ENCODE assay signal across 9 mouse cellular contexts in genomic region chr11:57786616-57787418, GRCm38 (mm10). TPM values are rescaled to one million over a fixed set of nuclear protein-coding genes. Genes with fewer than 3 reads are reported as not detected.
A peak's percentile ranks its signal among the peaks of the same experiment; 100 is the strongest.
DNase-seq lines count a peak whose midpoint lies in the region; ATAC-seq lines count a peak whose summit lies in the region.
"Had no signal": no experiment of that assay in that cellular context is flagged by ENCODE, and none has a peak within 500 bp of the region (broad histone marks: within the 10 kb centered on the region; RNA-seq: fewer than 3 reads in every experiment).

No protein-coding gene starts in this region.

- DNase-seq in gastrocnemius, postnatal 10 days = peak; percentile 41
- no peak for DNase-seq in gastrocnemius, adult 8-10 months (ENCODE audit: low spot score in 2 of 2)
- peak; percentile 55 for DNase-seq in cerebellum, adult 11-12 months
- no peak for DNase-seq in limb, embryonic 10.5 days (ENCODE audit: low spot score)
- DNase-seq in right cerebral cortex, adult 18-20 months = peak; percentile 65
- no peak for DNase-seq in spleen, postnatal 10 days (ENCODE audit: low spot score in 2 of 2)

- peaks cover 15% of the 10 kb centered on the region for H3K4me1 ChIP-seq in forebrain, embryonic 13.5 days
- peaks cover 18% of the 10 kb centered on the region for H3K4me1 ChIP-seq in kidney, embryonic 14.5 days (ENCODE audit: control insufficient read depth, insufficient read depth, low read length)
- peaks cover 21% of the 10 kb centered on the region for H3K4me1 ChIP-seq in limb, embryonic 10.5 days

- no peaks in the 10 kb centered on the region for H3K9me3 ChIP-seq in forebrain, embryonic 13.5 days (replicated peaks)
- H3K9me3 ChIP-seq in kidney, embryonic 14.5 days (ENCODE audit: control insufficient read depth, low read length) = no peaks in the 10 kb centered on the region
- H3K9me3 ChIP-seq in limb, embryonic 10.5 days (replicated peaks) = no peaks in the 10 kb centered on the region

- H3K27ac ChIP-seq in forebrain, embryonic 13.5 days = peak overlapping the region; percentile 42
- 0 out of 2 replicates have a peak overlapping the region, but pooled peaks have one; percentile 11 for H3K27ac ChIP-seq in kidney, embryonic 14.5 days (ENCODE audit: low read depth, low read length)
- H3K27ac ChIP-seq in limb, embryonic 10.5 days = peak overlapping the region; percentile 62

- H3K4me2 ChIP-seq in forebrain, embryonic 13.5 days = peak overlapping the region; percentile 25; the same call in 1 of the 2 replicates
- no peak overlapping the region for H3K4me2 ChIP-seq in kidney, embryonic 14.5 days (replicated peaks; ENCODE audit: low read depth, low read length)

- peak overlapping the region; percentile 14; the same call in 1 of the 2 replicates for H3K9ac ChIP-seq in forebrain, embryonic 13.5 days
- H3K9ac ChIP-seq in kidney, embryonic 14.5 days (ENCODE audit: low read depth, low read length) = no peak overlapping the region

- 20% methylated on average over 18 of the region's 18 CpGs for WGBS in forebrain, embryonic 13.5 days
- WGBS in kidney, embryonic 14.5 days = 28% methylated on average over 18 of the region's 18 CpGs
- WGBS in limb, embryonic 10.5 days = 61% methylated on average over 18 of the region's 18 CpGs

- H3K4me3 ChIP-seq in forebrain, embryonic 13.5 days = no peak overlapping the region
- no peak overlapping the region for H3K4me3 ChIP-seq in kidney, embryonic 14.5 days (ENCODE audit: low read length)
- H3K4me3 ChIP-seq in limb, embryonic 10.5 days = no peak overlapping the region

- peak; percentile 57 for ATAC-seq in forebrain, embryonic 13.5 days
- peak; percentile 39; the same call in 1 of the 2 replicates for ATAC-seq in kidney, embryonic 14.5 days (ENCODE audit: low FRiP score, low TSS enrichment)

- peaks cover 31% of the 10 kb centered on the region for H3K27me3 ChIP-seq in forebrain, embryonic 13.5 days
- H3K27me3 ChIP-seq in kidney, embryonic 14.5 days (ENCODE audit: control insufficient read depth, insufficient read depth, low read length) = no peaks in the 10 kb centered on the region
- peaks cover 16% of the 10 kb centered on the region for H3K27me3 ChIP-seq in limb, embryonic 10.5 days (ENCODE audit: low read depth, poor library complexity, severe bottlenecking)

- H3K36me3 ChIP-seq in forebrain, embryonic 13.5 days (ENCODE audit: poor library complexity, severe bottlenecking) = peaks cover 1% of the 10 kb centered on the region; the same call in 1 of the 2 replicates
- no peaks in the 10 kb centered on the region for H3K36me3 ChIP-seq in kidney, embryonic 14.5 days (ENCODE audit: control insufficient read depth, insufficient read depth, low read length)
- H3K36me3 ChIP-seq in limb, embryonic 10.5 days = peaks cover 13% of the 10 kb centered on the region; the same call in 1 of the 2 replicates

RNA-seq across cellular contexts. Expression of gene Sap30l, which starts 14.6 kb away (rescaled TPM):
- total RNA-seq in gastrocnemius, postnatal 10 days (2021) = 10 to 100 TPM; 28.2 to 29.8 TPM
- total RNA-seq in gastrocnemius, adult 8-10 months (2022) = 10 to 100 TPM; 47.2 to 59.8 (median 55.3) TPM
- polyA plus RNA-seq in forebrain, embryonic 13.5 days (2015; fragmentation: Nextera tagmentation; extraction: Ambion mirVana) = 6.8 and 7.4 TPM in 2 replicates
- 15.0 and 19.0 TPM in 2 replicates for polyA plus RNA-seq in kidney, embryonic 14.5 days (2014; fragmentation: Nextera tagmentation; extraction: Ambion mirVana)
- 11.2 and 12.4 TPM in 2 replicates for polyA plus RNA-seq in limb, embryonic 10.5 days (2016; fragmentation: Nextera tagmentation; extraction: Ambion mirVana)

RNA-seq across cellular contexts. Expression of gene Hand1, which starts 45.8 kb away (rescaled TPM):
- not detected for total RNA-seq in gastrocnemius, postnatal 10 days (2021)
- total RNA-seq in gastrocnemius, adult 8-10 months (2022) = not detected
- polyA plus RNA-seq in forebrain, embryonic 13.5 days (2015; fragmentation: Nextera tagmentation; extraction: Ambion mirVana) = not detected in 2 replicates
- polyA plus RNA-seq in kidney, embryonic 14.5 days (2014; fragmentation: Nextera tagmentation; extraction: Ambion mirVana) = not detected in 2 replicates
- polyA plus RNA-seq in limb, embryonic 10.5 days (2016; fragmentation: Nextera tagmentation; extraction: Ambion mirVana) = 3.3 and 8.5 TPM in 2 replicates
- total RNA-seq: gastrocnemius, postnatal 4 days had no signal

Comparison
In these comparisons a context has a peak if more than half of its experiments do, and no peak if none do; other contexts are left out.
1. DNase-seq: peak in gastrocnemius, postnatal 10 days (single experiment), cerebellum, adult 11-12 months (single experiment) and right cerebral cortex, adult 18-20 months (single experiment); none in gastrocnemius, adult 8-10 months (0 of 2), limb, embryonic 10.5 days (single experiment) and spleen, postnatal 10 days (0 of 2).
2. H3K27ac ChIP-seq: peak in every context shown above with its lines; median percentile 62 in limb, embryonic 10.5 days; 42 in forebrain, embryonic 13.5 days; 11 in kidney, embryonic 14.5 days.